Mouse (Mus musculus) v-Abl transformed pro-B cells (cell line): ENCODE measurements around the gene Pkp4.

Experiments used
- in situ Hi-C, 2 experiments: fragments of 400-800 bp; cut with MboI; formaldehyde crosslinking; loops; one replicate each; pipeline ENCODE4 v1.15.1; 2025; ENCODE audit not compliant: unreplicated experiment in 2 of 2

The Pkp4 gene

DNA sequence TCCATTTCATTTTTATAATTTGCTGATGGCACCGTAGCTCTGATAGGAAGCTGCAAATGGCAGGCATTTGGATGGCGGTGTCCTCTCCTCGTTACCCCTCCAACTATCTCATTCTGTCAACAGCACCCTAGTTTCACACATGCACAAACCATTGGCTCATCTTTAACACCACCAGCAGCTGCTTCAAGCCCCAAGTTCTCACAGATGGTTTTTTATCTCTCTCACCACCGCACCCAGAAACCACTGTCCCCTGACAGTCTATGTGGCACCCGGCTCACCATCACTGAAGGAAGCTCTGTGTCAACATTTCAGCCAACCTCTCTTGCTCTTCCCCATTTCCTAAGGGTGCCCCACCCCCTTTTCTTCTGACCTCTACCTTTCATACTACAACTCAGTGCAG is 167.3 kb downstream of the Pkp4 start:
- in situ Hi-C loops = no loop called here

DNA sequence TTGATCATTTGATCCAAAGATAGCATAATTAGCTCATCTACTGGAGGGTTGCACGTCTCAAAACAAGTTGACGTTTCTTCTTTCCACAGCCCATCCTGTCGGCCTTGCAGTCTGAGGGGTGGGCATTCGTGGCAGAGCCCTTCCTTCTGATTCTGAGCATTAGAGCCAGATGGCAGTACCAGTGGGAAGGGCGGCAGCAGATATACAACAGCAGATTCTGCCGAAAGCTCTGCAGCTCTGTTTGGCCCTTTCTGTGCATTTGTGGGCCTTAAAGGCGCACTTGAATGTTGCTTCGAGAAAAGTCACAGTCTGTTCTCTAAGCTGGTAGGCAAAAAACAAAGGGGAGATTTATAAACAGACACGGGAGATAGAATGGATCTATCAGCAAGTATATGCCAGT is 170.4 kb downstream of the Pkp4 start:
- in situ Hi-C loops = no loop called here

- in situ Hi-C loops = no loop called here
Observed at GRCm38 (mm10) chr2:59332523-59332922, 171.9 kb downstream of the Pkp4 start.

GRCm38 (mm10) chr2:59338501-59338900 is 177.9 kb downstream of the Pkp4 start:
- in situ Hi-C loops = no loop called here

GRCm38 (mm10) chr2:59338926-59339325 is 178.3 kb downstream of the Pkp4 start:
- in situ Hi-C loops = no loop called here

DNA sequence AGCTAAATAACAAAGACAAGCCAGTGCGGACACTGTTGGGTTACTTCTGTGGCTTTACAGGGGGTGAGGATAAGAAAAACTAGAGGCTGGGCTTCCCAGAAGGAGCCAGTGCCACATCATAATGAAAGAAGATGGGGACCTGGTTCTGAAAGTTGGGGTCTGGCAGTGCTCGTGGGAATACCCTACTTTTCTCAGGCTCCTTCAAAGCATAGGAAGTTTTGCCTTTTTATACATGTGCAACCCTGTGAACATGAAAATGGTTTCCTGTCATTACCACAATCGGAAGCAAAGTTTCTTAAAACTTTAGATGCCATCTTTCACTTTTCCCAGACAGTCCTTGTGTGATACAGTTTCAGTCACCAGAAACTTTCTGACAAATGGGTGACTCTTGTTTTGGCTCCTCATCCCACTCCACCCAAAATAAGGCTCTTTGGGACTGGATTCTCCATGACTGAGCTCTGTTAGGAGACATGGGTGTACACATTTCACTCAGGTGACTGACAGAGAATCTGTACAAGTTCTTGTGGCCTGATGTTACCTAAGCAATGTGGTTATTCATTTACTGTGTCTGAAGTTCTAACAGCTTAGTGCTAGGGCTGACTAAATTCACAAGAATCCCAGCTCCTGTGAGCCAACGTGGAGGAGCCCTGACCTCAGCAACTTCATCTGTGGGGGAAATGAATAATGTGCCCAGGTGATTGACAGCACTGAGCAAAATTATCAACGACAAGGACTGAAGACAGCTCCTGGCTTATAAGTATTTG is 179.3 kb downstream of the Pkp4 start:
- in situ Hi-C loops = no loop called here

- in situ Hi-C loops = no loop called here
Observed at GRCm38 (mm10) chr2:59340878-59341277, 180.2 kb downstream of the Pkp4 start.

DNA sequence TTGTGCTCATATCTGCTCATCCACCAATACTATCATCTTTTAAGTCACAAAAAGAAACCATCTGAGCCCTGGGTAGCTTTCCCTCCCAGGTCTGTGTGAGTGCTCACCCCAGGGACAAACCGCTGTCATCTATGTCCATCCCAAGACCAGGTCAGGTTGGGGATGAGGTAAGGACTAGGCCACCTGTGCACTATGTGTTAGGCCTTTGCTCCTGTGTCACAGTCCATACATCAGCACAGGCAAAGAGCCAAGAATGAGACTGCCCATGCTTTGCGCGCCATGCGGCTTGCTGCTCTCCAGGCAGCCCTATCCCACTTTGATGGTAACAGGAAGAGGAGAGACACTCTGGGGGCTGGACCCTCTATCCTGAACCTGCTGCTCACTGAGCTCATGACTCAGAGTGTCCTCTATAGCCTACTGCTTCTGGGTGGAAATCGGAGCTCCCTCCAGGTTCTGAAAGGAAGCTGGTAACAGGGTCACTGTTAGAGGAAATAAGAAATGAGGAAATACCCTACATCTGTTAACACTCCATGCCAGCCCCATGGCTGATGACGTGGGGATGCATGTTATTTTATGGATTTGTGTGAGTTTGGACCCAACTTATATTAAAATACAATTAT is 182.1 kb downstream of the Pkp4 start:
- in situ Hi-C loops = no loop called here

DNA sequence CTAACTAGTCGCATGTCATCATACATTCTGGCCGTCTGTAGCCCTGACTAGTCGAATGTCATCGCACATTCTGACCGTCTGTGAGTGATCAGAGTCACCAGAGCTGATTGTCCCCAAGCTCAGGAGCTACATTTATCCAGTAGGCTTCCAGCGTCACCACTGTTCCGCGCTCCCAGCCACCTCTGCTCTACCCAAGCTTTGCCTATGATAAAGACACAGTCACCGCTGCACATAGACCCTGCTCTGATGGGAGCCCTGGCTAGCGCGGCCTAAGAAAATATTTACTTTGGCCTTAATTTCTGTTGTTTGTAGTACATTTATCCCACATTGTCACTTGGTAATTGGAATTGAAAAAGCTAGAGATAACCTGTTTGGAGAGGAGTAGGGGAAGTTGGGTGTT is 183.2 kb downstream of the Pkp4 start:
- in situ Hi-C loops = no loop called here

GRCm38 (mm10) chr2:59344699-59345098 is 184.0 kb downstream of the Pkp4 start:
- in situ Hi-C loops = no loop called here

DNA sequence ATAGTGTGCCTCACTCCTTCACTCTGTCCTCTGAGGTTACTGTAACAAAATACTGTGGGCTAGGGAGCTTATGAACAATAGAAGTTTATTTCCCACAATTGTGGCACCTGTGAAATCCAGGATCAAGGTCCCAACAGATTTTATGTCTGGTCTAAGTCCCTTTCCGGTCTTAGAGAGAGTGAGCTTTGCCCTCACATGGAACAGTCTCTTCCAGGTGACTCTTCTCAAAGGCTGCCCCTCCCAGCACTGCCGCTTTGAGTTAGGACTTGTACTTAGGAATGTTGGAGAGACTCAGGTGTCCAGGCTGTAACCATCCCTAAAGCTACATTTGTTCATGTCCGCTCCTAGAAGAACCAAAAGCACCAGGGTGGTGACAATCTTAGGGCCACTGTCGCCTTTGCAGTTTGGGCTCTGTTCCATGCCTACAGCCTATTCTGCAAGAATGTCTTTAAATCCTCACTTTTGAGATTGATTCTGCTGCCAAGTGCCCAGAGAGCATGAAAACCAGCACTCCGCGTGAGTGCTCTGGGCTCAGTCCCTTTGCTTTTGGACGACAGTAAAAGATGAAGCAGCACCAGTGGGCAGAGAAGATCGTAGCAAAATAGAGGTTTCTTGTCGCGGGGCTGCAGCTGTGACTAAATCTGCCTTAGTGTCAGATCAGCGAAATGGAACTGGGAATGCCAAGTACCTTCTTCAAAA is 184.6 kb downstream of the Pkp4 start:
- in situ Hi-C loops = no loop called here

DNA sequence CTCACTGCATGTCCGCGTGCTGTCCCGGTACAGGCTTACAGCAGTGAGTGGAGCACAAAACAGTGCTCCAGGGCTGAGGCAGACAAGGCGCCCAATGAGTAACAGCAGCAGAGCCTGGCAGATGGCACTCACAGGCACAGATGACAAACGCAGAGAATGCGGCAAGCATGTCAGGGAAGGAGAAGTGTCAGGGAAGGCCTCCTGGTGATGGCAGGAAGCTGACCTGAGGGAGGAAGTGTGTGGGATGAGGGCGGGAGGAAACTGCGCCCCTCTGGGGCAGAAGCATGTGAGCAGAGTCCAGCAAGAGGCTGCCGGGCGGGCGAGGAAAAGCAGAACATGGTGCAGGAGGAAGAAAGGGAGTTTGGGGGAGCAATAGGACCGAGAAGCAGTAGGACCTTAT is 185.8 kb downstream of the Pkp4 start:
- in situ Hi-C loops = no loop called here

DNA sequence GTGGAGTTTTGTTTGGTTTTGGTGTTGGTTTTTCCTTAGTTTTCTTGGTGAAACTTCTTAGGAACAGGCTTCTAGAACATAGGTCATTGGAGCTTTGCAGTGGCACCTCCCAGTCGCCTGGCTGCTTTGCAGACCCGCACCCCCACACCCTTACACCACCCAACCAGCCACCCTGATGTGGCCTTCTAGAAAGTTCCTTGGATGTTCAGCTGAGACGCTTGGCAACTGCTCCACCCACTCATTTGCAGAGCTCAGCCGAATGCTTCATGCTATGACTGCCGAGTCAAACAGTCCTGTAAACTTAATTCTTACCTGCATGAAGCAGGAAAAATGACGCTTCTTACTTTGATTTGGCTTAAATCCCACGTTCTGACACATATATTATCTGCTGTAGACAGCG is 187.9 kb downstream of the Pkp4 start:
- in situ Hi-C loops = no loop called here

- in situ Hi-C loops = no loop called here
Observed at GRCm38 (mm10) chr2:59350094-59350493, 189.4 kb downstream of the Pkp4 start.

- in situ Hi-C loops = no loop called here
Observed at GRCm38 (mm10) chr2:59351303-59352099, 190.9 kb downstream of the Pkp4 start.

- in situ Hi-C loops = no loop called here
Observed at GRCm38 (mm10) chr2:59353821-59354220, 193.2 kb downstream of the Pkp4 start.

DNA sequence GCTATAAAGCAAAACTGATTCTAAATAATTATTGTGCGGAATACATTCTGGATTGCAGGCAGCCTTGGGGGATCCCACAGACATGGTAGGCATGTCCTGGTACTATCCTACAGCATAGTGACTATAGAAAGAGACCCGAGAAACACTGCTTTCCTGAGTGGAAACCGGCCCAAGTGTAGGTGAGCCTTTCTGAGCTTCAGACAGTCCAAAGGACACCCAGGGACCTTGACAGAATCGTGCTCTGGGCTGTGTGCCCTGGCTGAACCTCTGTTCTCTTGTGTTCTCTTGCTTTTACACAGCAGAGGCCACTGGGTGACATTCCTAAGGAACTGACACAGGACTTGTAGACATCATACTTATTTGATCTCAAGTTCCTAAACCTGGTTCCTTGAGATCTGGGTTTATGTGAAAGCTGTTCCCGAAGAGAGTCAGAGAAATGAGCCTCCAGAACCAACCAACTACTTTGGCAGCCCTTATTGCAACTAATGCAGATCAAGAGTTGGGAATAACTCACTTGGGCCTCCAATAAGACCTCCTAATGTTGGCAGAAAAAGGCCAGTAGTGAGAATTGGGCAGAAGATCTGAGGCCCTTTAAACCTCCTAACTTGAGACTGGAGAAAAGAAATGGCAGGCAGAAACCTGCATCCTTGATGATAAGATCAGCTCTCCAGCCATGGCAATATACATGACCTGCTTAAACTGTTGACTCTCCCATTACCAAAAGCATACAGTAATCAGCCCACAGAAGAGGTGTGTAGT is 195.1 kb downstream of the Pkp4 start:
- in situ Hi-C loops = no loop called here

DNA sequence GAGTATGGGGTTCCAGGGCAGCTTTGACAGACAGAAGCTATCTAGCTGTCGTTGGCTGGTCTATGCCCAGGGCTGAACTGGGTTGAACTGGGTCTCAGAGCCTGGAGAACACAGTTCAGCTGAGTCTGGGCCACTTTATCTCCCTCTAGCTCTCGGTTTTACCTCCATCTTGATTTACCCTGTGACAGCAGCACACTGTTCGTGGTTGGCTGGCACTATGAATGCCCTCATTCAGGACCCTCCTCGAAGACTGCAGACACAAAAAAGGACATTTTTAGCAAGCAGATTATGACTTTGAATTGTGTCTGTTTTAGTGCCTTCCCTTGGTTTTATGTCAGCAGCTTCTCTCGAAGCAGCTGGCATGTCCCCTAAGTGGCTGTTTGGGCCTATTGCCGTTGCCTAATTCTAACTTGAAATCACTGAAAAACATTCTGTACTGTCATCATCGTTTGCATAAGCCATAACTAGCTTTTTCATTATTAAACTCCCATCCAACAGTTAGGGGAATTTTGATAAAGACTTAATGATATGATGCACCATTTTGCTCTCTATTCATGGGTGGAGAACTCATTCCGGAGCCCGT is 199.2 kb downstream of the Pkp4 start:
- in situ Hi-C loops = no loop called here

GRCm38 (mm10) chr2:59361350-59361780 is 200.7 kb downstream of the Pkp4 start:
- in situ Hi-C loops = no loop called here
